Mouse (Mus musculus) urinary bladder, postnatal 10 days (tissue): Measurements from ENCODE around the gene Ano3.

ENCODE experiments used
- DNase-seq: peaks from one replicate; pipeline ENCODE4 v3.0.0; 2022; ENCODE audit warnings: low spot score

The Ano3 gene

DNA sequence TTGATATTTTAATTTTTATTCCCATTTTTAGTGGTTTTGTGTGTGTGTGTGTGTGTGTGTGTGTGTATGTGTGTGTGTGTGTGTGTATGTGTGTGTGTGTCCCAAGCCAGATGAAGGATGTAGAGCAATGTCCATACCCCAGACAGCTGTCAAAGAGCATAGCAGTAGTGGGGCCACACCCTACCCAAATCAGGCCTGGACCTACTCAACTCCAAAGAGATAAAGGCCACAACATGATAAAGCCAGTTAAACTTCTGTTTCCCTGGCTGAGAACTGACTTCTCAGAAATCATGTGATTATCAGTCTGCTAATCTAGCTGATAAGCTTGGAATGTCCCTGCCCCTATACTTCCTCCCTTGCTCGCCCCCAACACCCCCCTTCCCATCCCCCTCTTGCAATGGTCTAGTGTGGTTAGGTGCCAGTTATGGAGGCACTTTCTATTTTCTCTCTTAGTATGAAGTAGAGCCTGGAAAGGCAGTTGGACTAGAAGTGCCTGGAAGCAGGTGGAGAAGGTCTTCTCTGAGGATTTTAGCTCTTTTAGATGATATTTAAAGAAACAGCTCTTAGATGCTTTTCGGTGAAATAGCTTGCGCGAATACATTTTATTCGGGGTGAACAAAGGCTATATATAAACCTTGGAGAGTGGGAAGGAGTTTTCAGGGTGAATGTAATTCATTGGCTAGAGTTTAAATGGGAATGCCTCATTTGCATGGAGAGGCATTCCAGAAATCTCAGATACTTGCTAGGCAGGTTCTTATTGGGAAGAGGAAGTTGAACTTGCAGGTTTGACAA lies 144.2 kb downstream of the Ano3 start:
- DNase-seq = no peak

DNA sequence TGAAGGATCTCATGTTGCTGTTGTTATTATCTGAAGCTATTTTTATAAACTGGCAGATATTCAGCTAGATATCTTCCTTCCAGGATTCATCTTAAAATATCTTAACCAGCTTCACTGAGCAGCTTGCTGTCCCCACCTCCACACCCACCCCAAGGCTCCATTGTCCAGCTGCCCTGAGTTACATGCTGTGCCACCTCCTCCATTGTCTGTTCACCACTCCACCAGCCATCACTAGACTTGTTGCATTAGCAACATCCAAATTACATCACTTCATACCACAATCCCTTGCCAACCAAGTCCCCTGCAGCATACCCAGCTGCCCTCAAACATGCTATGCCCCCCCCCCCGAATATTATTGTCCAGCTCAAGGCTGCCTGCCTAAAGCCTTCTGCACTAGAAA lies 154.8 kb downstream of the Ano3 start:
- DNase-seq = no peak

GRCm38 (mm10) chr2:110795433-110795832 lies 155.3 kb downstream of the Ano3 start:
- no peak for DNase-seq

DNA sequence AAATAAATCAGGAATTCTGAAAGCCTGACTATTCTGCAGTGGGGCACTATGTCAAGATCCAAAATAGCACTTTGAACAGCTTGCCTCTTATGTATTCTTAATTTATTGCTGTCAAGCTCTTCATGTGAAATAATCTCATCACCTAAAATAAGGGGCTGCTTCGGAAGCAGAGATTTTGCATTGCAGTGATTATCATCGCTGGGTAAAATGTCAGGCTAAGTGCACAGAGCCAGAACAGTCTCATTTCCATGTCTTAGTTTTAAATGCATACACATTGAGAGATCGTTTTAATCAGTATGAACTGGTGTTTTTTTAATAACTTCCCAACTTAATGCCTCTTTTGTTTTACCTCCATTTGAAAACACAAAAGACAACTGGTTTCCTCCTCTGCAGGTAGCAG lies 163.3 kb downstream of the Ano3 start:
- DNase-seq = no peak

DNA sequence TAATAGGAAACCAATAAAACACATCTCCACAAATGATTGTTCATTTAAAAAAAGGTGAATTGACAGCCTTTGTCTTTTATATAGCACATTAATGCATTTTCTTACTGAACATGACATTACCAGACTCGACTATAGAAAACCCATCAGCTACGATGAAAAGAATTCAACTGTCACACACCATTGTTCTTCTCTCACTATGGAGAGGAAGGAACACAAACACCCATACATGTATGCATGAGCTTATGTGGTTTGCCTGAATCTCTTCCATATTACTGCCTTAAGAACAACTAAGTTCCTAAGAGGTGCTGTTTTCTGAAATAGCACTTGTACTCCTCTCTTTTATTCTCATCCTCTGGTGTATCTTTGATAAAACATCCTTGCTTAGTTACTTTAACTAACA lies 191.3 kb downstream of the Ano3 start:
- no peak for DNase-seq

DNA sequence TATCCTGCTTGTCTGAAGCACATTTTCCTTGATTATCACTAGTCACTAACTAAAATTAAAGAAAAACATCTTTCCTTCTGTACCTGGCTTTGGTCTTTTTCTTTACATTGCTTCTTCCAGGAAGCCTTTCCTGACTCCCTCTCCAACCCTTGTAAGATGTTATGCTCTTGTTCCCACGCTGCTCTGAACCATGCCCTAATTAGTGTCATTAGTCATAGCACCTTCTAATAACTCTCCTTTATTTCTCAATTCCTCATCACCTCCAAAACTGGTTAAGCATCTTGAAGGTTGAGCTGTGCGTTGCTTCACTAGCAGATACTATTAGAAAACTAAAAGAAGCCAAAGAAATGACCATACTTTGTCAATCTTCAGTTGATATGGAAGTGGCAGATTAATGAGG lies 193.2 kb downstream of the Ano3 start:
- no peak for DNase-seq

DNA sequence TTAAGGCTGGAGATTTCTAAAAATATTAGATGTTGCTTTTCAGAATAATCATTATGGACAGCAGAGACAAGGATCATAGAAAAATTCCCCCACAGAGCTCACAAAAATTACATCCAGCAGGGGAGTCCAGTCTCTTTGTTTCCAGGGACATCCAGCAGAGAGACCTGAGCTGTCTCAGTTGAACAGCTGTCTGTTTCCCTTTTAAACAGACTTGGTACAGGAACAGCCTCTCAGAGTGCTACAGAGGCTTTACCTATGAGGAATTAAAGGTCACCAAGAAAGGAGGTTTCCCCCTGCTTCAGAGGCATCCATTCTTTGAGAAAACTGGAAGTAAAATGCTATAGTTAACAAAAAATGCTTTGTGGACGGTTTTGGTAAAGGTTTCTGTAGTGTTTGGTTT lies 210.2 kb downstream of the Ano3 start:
- no peak for DNase-seq

- no peak for DNase-seq
Measured at GRCm38 (mm10) chr2:110739781-110740180, 210.9 kb downstream of the Ano3 start.

GRCm38 (mm10) chr2:110737981-110738380 lies 212.7 kb downstream of the Ano3 start:
- DNase-seq = no peak

GRCm38 (mm10) chr2:110737236-110737635 lies 213.5 kb downstream of the Ano3 start:
- DNase-seq = no peak

DNA sequence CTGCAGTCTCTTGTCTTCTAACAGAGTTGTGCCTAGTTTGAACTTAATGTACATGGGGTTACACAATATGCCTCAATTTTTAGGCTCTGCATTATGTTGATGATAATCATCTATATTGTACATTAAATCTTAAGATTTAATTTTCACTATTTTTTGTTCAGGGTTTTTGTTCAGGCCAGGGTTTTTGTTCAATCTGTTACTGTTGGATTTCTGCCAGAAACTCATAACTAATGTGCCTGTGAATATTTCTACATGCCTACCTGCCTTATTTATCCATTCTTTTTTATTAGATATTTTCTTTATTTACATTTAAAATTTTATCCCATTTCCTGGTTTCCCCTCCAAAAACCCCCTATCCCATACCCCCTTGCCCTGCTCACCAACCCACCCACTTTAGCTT lies 224.6 kb downstream of the Ano3 start:
- DNase-seq = no peak

DNA sequence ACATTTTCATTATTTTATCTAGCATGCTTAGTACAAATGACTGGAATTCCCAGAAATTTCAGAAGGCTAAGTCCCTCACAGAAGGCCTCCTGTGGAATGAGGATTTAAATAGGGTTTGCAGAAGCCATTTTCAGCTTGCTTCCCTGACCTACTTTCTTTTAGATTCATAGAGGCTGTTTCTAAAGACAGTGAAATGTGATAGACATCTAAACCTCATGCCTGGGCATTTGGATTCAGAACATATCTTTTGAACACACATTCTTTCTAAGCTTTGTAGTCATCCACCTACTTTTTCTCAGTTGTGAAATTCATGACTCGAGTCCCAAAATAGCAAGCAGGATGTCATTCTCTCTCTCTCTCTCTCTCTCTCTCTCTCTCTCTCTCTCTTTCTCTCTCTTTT lies 228.5 kb downstream of the Ano3 start:
- no peak for DNase-seq

DNA sequence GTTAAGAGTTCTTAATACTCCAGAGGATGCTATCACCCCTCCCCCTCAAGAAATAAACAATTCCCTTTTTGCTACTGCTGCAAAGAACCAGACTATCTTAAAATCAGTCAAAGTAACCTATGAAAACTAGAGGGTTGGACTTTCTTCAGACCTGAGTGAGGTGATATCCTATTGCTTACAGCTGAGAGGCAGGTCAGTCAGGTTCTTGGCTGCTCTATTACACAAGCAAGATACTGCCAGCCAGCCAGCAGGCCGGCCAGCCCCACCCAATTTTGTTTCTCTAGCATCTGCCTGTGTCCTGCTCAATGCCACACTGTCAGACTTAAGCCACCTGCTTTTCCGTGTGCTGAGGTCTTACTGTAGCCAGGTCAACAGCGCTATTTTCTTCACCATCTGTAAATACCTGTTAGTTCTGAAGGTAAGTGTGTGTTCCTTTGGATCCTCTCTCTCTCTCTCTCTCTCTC lies 229.4 kb downstream of the Ano3 start, which contains the start of gene Muc15:
Gene Muc15 (plus strand): TSS at position 51 of the 464 bp plus-strand sequence.
- no peak for DNase-seq

DNA sequence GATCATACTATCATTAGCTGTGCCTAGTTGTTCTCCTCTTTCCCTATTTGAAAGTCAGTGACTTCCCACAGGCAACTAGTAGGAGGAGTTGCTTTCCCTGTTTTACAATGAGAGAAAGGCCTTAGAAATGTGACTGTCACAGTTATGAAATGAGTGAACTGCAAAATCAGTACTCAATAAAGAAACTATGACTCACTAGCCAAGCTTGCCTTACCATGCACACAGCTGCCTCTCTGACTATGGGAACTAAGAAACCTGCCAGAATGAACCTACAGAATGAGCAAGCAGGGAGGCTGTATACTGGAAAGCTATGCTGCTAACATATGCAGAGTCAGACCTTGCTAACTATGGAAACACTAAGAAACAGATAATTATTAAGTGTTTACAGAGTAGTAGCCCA lies 231.7 kb downstream of the Ano3 start:
- no peak for DNase-seq

- no peak for DNase-seq
Measured at GRCm38 (mm10) chr2:110710055-110710720, 240.5 kb downstream of the Ano3 start.

GRCm38 (mm10) chr2:110709436-110709835 lies 241.3 kb downstream of the Ano3 start:
- DNase-seq = no peak

DNA sequence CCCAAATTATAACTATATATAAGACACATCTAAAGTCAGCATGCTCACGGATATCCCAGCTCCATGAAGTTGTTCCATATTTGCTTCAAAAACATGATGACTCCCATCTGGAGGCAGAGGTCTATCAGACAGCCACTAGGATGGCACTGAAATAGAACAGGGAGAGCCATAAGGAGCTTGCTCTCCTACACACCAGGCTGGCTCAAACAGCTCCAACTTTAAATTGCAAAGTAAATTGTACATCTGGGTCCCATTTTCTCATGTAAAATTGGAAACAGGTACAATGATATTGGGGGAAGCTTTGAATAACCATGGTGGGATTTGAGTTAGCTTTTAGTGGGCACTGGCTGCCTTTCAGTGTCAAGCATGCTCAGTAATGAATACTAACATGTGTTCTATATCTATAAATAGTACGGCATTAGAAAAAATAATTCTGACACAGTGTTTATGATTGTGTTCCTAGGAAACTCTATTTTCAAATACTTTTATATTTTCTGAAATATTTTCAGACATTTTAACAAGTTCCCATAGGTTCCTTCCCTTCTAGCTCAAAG lies 279.6 kb downstream of the Ano3 start:
- DNase-seq = no peak

GRCm38 (mm10) chr2:110663329-110663728 lies 287.4 kb downstream of the Ano3 start:
- no peak for DNase-seq

DNA sequence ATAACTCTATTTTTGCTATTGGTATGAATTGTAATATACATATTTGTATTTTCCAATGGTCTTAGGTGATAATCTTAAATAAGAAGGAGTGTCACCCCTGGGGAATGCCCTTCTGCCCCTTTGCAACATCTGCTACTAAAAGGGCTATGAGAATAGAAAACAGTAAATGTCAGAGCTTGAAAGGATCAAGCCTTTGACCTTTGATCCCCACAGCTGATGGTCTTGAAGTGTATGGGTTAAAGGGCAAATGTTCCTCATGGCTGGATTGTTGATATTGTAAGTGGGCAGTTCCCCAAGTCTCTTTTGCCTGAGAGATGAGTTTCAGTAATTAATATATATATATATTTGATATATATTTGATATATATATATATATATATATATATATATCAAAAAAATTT lies 305.9 kb downstream of the Ano3 start:
- DNase-seq = no peak

DNA sequence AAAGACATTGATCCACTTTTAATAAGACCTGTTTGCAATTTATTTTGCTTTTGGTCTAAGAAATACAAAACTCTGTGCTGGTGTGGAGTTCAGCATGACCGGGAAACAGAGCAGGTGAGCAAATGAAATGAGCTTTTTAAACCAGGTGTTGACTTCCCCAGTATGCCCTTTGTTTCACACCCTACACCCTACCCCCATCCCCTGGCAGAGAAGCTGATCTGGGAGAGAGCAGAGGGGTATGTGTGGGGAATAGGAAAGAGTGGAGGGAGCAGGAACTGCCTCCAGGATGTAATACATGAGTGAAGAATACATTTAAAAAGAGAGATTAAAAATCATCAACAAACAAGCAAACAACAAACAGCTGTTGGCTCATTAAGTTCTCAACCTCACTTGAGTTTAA lies 306.4 kb downstream of the Ano3 start:
- no peak for DNase-seq
